Mouse (Mus musculus): ENCODE results near the gene Sirt4. TPM values are rescaled to one million over a fixed set of nuclear protein-coding genes. Genes with fewer than 3 reads are reported as not detected.

The Sirt4 gene
- polyA plus RNA-seq, 1 experiment from 2014 or later, result 6.1 TPM

DNA sequence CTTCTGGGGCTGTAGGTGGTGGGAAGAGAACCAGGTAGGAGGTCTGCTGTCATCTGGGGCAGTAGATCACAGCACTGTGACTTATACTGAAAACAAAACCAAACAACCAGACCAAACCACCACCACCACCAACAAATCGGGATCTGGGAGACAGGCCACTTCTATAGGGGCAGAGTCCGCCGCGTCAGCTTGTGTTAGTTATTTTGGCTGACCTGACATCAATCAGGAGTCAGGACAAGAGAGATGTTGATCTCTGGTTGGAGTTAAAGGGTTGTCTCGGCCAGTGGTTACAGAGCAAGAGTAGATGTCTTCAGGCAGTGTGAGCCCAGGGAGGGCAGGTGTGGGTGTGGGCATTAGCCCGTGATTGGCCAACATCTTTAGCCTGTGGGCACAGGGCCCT, 29.8 kb upstream of the Sirt4 start:
- H3K36me3 ChIP-seq, result 0 out of 2 replicates have a peak, but pooled peaks cover 6% of the 10 kb centered on the region
- DNase-seq (no peak), ATAC-seq (ENCODE audit: low read depth) (peak; percentile 24; the same call in 1 of the 2 replicates)
- 71% methylated on average over 6 of the region's 6 CpGs for WGBS (ENCODE audit: insufficient replicate concordance)
- H3K27me3 ChIP-seq, result no peaks in the 10 kb centered on the region
- H3K4me3 ChIP-seq (replicated peaks), result no peak overlapping the region
- peak overlapping the region; percentile 85 for H3K27ac ChIP-seq
- H3K9me3 ChIP-seq (replicated peaks), result no peaks in the 10 kb centered on the region
- peaks cover 75% of the 10 kb centered on the region for H3K4me1 ChIP-seq (replicated peaks)
- H3K4me2 ChIP-seq, result peak overlapping the region; percentile 33; the same call in 1 of the 2 replicates
- peak overlapping the region; percentile 51; the same call in 1 of the 2 replicates for H3K9ac ChIP-seq

DNA sequence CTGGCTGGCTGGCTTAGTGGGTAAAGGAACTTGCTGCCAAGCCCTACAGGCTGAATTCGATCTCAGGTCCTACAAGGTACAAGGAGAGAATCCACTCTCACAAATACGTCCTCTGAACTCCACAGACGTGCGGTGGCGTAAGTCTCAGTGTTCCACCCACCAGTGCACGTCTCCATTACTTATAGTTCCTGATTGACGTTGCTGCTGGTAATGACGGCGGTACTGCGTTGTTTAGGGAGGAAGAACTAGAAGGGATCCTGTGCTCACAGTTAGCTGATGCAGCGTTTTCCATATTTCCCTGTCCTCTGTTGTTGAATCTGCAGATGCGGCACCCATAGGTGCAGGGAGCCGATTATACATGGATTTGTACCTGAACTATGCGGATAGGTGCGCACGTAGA, 29.2 kb upstream of the Sirt4 start:
- no peak overlapping the region for H3K4me2 ChIP-seq
- no peak for DNase-seq
- ATAC-seq (ENCODE audit: low read depth), result no peak

DNA sequence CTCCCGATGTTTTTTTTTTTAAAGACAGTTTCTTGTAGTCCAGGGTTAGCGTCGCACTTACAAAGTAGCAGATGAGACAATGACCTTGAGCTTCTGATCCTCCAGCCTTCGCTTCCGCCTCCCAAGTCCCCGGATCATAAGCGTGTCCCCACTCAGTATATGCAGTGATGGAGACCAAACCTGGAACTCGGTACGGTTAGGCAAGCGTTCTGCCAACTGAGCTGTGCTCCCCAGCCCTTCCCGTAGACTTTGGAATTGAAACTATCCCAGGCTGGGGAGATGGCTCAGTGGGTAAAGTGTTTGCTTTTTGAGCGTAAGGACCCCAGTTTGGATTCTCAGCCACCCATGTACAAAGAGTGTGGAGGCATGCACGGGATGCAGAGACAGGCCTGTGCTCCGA, 28.7 kb upstream of the Sirt4 start:
- H3K27me3 ChIP-seq, result no peaks in the 10 kb centered on the region
- peak overlapping the region; percentile 47; the same call in 1 of the 2 replicates for H3K27ac ChIP-seq
- 0 out of 2 replicates have a peak, but pooled peaks cover 3% of the 10 kb centered on the region for H3K36me3 ChIP-seq
- 88% methylated on average over 14 of the region's 14 CpGs for WGBS (ENCODE audit: insufficient replicate concordance)
- DNase-seq, result no peak
- no peak overlapping the region for H3K4me3 ChIP-seq (replicated peaks)
- H3K9me3 ChIP-seq (replicated peaks), result no peaks in the 10 kb centered on the region
- H3K4me2 ChIP-seq, result no peak overlapping the region
- H3K4me1 ChIP-seq (replicated peaks), result peaks cover 81% of the 10 kb centered on the region
- no peak overlapping the region for H3K9ac ChIP-seq
- no peak for ATAC-seq (ENCODE audit: low read depth)

More for the DNA sequence above, 29.2 kb upstream of the Sirt4 start:
- H3K9ac ChIP-seq, result no peak overlapping the region
- peaks cover 76% of the 10 kb centered on the region for H3K4me1 ChIP-seq (replicated peaks)
- WGBS (ENCODE audit: insufficient replicate concordance), result 80% methylated on average over 16 of the region's 16 CpGs
- H3K4me3 ChIP-seq (replicated peaks), result no peak overlapping the region
- H3K27me3 ChIP-seq, result no peaks in the 10 kb centered on the region
- H3K9me3 ChIP-seq (replicated peaks), result no peaks in the 10 kb centered on the region
- 0 out of 2 replicates have a peak, but pooled peaks cover 6% of the 10 kb centered on the region for H3K36me3 ChIP-seq
- H3K27ac ChIP-seq, result peak overlapping the region; percentile 85

DNA sequence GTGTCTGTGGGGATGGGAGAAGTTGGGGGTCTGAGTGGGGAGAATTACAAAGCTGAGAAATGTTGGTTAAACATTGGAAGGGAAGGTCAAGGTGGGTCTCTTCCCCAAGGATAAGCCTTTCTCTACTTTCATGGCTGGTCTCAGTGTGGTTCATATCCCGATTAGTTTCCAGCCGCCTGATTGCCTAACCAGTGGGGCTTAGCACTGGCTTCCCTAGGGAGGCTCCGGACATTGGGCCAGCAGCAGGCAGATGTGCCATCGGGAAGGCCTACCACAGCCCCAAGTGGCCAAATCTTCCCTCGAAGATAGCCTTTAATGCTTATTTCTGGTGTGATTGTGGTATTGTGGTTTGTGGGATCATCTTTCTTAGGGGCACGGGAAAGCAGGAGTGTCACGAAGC, 27.9 kb upstream of the Sirt4 start:
- Histone ChIP-seq H3K4me1 (replicated peaks) (peaks cover 90% of the 10 kb centered on the region), H3K36me3 (0 out of 2 replicates have a peak, but pooled peaks cover 2% of the 10 kb centered on the region), H3K9ac (no peak overlapping the region), H3K4me3 (replicated peaks) (no peak overlapping the region), H3K9me3 (replicated peaks) (no peaks in the 10 kb centered on the region), H3K27me3 (no peaks in the 10 kb centered on the region), H3K27ac (no peak overlapping the region), H3K4me2 (no peak overlapping the region)
- DNase-seq, result no peak
- ATAC-seq (ENCODE audit: low read depth), result no peak
- WGBS (ENCODE audit: insufficient replicate concordance), result 73% methylated on average over 7 of the region's 7 CpGs

DNA sequence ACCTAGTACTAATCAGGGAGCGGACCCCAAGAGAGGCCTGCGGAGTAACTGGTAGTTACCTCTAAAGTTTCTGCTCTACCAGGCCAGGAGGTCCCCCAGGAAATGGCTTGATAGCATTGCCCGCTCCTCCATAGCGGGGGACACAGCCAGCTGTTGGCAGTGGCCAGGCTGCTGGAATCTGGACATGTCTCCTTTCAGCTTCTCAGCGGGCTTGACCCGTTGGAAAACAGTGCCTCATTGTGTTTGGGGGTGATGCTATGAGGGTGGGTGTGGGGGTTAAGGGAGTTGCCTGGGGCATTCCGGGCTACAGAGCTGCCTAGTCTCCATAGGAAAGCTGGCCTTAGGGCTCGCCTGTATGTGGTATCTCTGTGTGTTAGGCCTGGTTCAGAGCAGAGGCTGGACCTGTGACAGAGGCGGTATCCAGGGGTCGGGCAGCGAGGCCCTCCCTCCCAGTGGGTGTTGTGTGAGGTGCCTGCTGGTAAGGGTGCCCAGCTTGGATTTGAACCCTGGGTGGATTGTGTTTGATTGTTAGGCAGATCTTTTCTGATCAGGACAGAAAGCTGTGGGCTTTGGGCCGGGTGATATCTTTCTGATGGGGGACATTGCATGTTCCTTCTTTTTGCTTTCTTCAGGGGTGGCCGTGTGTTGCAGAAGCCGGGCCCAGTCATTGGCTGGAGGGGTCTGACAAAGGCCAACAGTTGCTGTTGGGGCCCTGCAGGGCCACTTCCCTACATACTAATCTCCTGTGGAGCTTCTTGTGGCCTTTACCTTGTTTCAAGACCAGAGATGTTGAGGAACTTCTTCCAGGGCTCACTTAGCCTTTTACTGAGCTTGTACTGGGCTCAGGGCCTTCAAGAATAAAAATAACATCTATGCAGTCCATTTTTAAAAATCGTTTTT, 25.5 kb upstream of the Sirt4 start:
- Histone ChIP-seq H3K4me1 (replicated peaks) (peaks cover 77% of the 10 kb centered on the region), H3K27ac (peak overlapping the region; percentile 64), H3K4me3 (replicated peaks) (0 out of 2 replicates have a peak overlapping the region, but pooled peaks have one; percentile 84), H3K9me3 (replicated peaks) (no peaks in the 10 kb centered on the region), H3K4me2 (peak overlapping the region; percentile 98), H3K9ac (peak overlapping the region; percentile 88; the same call in 1 of the 2 replicates), H3K36me3 (0 out of 2 replicates have a peak, but pooled peaks cover 2% of the 10 kb centered on the region), H3K27me3 (0 out of 2 replicates have a peak, but pooled peaks cover 4% of the 10 kb centered on the region)
- WGBS (ENCODE audit: insufficient replicate concordance), result 50% methylated on average over 15 of the region's 15 CpGs
- DNase-seq, result no peak
- ATAC-seq (ENCODE audit: low read depth), result no peak

DNA sequence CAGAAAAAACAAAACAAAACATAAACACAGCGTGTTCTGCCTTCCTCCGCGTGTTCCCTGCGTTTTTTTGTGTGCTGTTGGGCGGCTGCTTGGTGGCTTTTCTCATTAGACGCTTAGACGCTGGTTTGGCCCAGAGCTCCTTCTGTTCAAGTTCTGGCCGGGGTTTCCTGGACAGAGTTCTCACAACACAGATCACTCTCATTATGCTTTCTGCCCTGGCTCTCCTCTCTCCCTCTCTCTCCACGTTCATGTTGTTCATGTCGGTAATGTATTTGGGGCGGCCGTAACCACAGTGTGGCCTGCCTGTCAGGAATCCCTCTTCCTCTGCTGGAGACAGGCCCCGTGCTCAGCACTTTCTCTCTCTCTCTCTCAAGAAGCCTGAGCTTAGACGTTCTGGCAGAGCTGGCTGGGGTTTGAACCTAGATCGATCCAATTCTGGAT, 24.8 kb upstream of the Sirt4 start:
- WGBS (ENCODE audit: insufficient replicate concordance), result 21% methylated on average over 15 of the region's 15 CpGs
- Histone ChIP-seq H3K27ac (peak overlapping the region; percentile 64), H3K4me1 (replicated peaks) (peaks cover 70% of the 10 kb centered on the region)

DNA sequence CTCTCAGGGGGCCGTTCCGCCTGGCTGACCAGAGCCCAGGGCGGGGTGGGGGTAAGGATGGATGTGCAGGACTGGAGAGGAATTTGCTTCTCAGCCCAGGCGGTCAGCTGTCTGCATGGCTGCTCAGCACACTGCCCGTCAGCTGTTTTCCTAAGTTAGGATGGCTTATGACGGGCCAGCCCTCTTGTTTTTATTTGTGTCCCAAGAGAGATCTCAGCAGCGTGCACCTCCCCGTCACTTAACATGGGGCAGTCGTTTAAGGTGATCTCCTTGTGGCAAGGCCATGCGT, 24.3 kb upstream of the Sirt4 start:
- H3K36me3 ChIP-seq, result 0 out of 2 replicates have a peak, but pooled peaks cover 2% of the 10 kb centered on the region
- ATAC-seq (ENCODE audit: low read depth) (no peak), DNase-seq (no peak)
- H3K27me3 ChIP-seq, result 0 out of 2 replicates have a peak, but pooled peaks cover 4% of the 10 kb centered on the region
- H3K9me3 ChIP-seq (replicated peaks), result no peaks in the 10 kb centered on the region
- H3K4me3 ChIP-seq (replicated peaks), result peak overlapping the region; percentile 84
- peak overlapping the region; percentile 98 for H3K4me2 ChIP-seq
- no peak overlapping the region; the same call in none of the 2 replicates for H3K27ac ChIP-seq
- peaks cover 64% of the 10 kb centered on the region for H3K4me1 ChIP-seq (replicated peaks)
- peak overlapping the region; percentile 88 for H3K9ac ChIP-seq
- WGBS (ENCODE audit: insufficient replicate concordance), result 49% methylated on average over 10 of the region's 10 CpGs

More for the DNA sequence above, 24.8 kb upstream of the Sirt4 start:
- Histone ChIP-seq H3K4me2 (peak overlapping the region; percentile 98), H3K9ac (peak overlapping the region; percentile 88), H3K9me3 (replicated peaks) (no peaks in the 10 kb centered on the region), H3K36me3 (0 out of 2 replicates have a peak, but pooled peaks cover 2% of the 10 kb centered on the region), H3K27me3 (0 out of 2 replicates have a peak, but pooled peaks cover 4% of the 10 kb centered on the region), H3K4me3 (replicated peaks) (peak overlapping the region; percentile 84)
- DNase-seq (no peak), ATAC-seq (ENCODE audit: low read depth) (no peak)

DNA sequence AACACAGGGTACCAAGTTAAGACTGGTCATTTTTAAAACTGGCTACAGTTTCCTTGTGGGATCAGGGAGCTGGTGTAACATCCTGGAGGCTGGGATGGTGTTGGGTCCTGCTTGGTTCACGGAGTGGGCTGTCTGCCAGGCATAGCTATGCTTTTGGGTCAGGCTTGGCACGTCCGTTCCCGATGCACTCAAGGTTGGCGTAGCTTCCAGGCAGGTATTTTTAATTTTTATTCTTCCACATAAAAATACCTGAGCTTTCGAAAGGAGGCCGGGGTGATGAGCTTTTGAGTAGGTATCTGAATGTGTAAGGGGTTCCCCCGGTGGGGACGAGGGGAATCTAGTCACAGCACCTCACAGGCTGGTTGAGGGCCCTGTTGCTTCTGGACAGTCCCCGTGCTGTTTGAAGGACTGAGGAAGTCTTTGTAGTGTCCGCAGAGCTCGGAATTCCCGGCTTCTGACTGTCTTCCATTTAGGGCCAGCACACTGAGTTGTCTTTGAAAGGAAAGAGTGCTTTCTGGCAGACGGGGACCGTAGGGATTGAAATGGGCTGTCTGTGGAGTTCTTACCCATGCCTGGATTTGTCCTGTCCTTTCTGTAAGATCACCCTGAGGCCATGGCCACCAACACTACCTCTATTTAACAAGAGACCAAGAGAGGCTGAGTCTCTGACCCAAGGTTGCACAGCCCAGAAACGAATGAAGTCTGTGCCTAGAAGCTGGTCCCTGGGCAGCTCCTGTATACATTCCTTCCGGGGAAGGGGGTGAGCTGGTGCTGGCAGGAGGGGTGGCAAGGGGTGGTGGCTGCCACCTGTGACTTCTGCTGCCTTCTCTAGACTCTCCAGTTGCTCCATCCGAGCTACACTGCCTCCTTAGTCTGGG, 23.7 kb upstream of the Sirt4 start:
- Histone ChIP-seq H3K4me1 (replicated peaks) (peaks cover 58% of the 10 kb centered on the region), H3K27me3 (0 out of 2 replicates have a peak, but pooled peaks cover 4% of the 10 kb centered on the region), H3K9me3 (replicated peaks) (no peaks in the 10 kb centered on the region), H3K27ac (no peak overlapping the region; the same call in 1 of the 2 replicates), H3K4me2 (peak overlapping the region; percentile 98), H3K4me3 (replicated peaks) (peak overlapping the region; percentile 84), H3K9ac (peak overlapping the region; percentile 88), H3K36me3 (0 out of 2 replicates have a peak, but pooled peaks cover under 1% of the 10 kb centered on the region)
- no peak for ATAC-seq (ENCODE audit: low read depth)
- no peak for DNase-seq
- 56% methylated on average over 18 of the region's 18 CpGs for WGBS (ENCODE audit: insufficient replicate concordance)

DNA sequence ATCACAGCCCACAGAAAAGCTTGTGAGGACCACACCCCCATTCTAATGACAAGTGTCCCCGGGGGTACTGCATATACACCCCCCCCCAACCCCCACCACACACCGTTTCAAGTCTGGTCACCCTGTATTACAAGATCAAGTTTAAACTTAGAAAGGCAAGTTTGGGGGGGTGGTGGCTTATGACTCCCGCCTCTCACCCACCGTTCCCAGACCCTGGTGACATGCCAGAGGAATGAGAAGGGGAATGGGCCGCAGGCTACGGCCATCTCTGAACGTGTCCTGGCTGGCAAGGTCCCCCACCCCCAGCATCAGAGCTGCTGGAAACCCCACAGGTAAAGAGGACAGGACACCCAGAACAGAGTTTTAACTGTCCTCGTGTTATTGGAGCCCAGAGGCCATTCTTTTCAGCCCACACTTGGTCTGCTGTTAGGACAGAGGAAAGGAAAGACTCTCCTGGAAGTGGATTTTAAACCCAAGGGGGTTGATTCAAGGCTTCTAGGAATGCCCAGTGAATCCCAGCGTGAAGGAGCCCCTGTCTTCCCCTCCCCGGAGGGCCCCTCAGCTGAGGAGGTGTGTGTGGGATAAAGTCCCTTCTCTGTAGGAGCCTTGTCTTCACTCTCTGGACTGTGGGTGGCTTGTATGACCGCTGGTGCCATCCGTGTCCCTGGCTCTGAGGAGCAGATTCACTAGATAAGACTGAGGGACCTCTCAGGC, 22.9 kb upstream of the Sirt4 start:
- peak overlapping the region; percentile 88 for H3K9ac ChIP-seq
- 0 out of 2 replicates have a peak, but pooled peaks cover 4% of the 10 kb centered on the region for H3K27me3 ChIP-seq
- no peak overlapping the region for H3K27ac ChIP-seq
- WGBS (ENCODE audit: insufficient replicate concordance), result 9% methylated on average over 12 of the region's 12 CpGs
- peak overlapping the region; percentile 98 for H3K4me2 ChIP-seq
- ATAC-seq (ENCODE audit: low read depth), result no peak
- DNase-seq, result no peak
- peak overlapping the region; percentile 84 for H3K4me3 ChIP-seq (replicated peaks)
- H3K4me1 ChIP-seq (replicated peaks), result peaks cover 58% of the 10 kb centered on the region
- H3K9me3 ChIP-seq (replicated peaks), result no peaks in the 10 kb centered on the region
- no peaks in the 10 kb centered on the region for H3K36me3 ChIP-seq

DNA sequence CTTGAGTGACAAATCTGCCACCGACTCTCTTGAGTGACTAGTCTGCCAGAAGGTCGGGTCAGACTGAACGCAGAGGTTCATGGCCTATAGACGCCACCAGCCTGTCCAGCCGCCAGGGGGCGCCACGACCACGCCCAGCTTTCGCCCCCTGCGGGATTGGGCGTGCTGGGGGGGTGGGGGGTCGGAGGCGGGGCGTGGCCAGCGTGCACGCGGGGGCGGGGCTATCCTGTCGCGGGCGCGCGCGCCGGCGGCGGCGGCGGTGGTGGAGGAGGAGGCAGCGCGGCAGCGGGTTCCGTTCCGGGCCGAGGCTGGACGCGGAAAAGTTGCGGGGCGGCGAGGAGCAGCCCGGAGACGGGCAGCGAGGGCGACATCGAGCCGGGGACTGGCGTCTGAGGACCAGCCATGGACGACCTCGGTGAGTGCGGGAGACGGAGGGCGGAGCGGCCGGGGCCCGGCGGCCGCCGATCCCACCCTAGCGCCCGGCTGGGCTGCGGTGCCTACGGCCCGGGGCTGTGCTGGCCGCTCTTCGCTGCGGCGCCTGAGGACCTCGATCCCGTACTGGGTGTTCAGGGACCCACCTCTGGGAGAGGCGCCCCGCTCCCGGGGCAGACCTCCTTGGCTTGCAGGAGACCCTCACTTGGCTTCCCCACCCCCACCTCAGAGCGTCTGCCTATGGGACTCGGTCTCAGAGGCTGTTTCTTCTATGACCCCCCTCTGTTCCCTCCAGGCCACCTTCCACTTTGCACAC, 22.1 kb upstream of the Sirt4 start, which contains the start of gene Pxn:
TSS of gene Pxn (plus strand) at position 223 of the 748 bp plus-strand sequence.
- Histone ChIP-seq H3K27me3 (0 out of 2 replicates have a peak, but pooled peaks cover 4% of the 10 kb centered on the region), H3K36me3 (no peaks in the 10 kb centered on the region), H3K27ac (peak within 1 kb of the TSS; percentile 61), H3K9ac (peak within 1 kb of the TSS; percentile 88), H3K4me3 (replicated peaks) (peak within 1 kb of the TSS; percentile 84), H3K4me1 (replicated peaks) (peaks cover 50% of the 10 kb centered on the region), H3K4me2 (peak within 1 kb of the TSS; percentile 98), H3K9me3 (replicated peaks) (no peaks in the 10 kb centered on the region)
- ATAC-seq (ENCODE audit: low read depth) (peak; percentile 87), DNase-seq (peak; percentile 84)
- WGBS (ENCODE audit: insufficient replicate concordance), result 1% methylated on average over 68 of the region's 74 CpGs

Data from liver, embryonic 13.5 days (tissue).